Mouse (Mus musculus) bone marrow macrophage, adult 2 months (primary cell): ENCODE data around the gene Vps54.

Experiments used
- CTCF ChIP-seq: IDR thresholded peaks from 2 replicates; pipeline ENCODE4 v1.5.1; 2012; ENCODE audit warnings: low read depth, mild to moderate bottlenecking, low read length, moderate library complexity
- POLR2A ChIP-seq: IDR thresholded peaks from 2 replicates; pipeline ENCODE4 v1.6.1; 2012; ENCODE audit warnings: mild to moderate bottlenecking, low read depth, low read length, borderline replicate concordance

DNA sequence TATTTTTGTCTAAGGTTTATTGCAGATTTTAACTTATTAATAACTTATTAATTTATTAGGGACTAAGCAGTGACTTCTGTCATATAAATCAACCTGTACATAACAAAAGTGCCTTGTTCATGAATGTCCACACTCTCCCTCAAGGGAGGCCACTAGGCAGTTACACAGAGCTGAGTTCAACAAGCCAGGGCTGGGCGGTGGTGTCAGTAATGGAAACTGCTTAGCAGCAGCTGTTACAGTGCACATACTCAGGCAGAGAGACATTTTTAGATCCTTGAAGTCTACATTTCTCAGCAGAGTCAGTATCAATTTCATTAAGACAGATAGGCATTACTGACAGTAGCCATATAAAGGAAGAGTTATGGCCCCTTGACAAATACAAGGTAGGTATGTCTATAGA is 98.8 kb downstream of the Vps54 start:
- TF ChIP-seq CTCF (no peak), POLR2A (no peak)
